Mouse (Mus musculus): Measurements from ENCODE around the gene Phactr4.
"Not testable (repeated sequence)": the region's sequence is repeated elsewhere in the genome, so short reads cannot be mapped to it uniquely, and the experiment has no call there.

Gene Phactr4

GRCm38 (mm10) chr4:132421923-132422782, at the start of gene Phactr4:
Gene Phactr4, minus strand, starts transcription at chr4:132422489.
- peak; percentile 95 to 96 for DNase-seq (ENCODE audit: low spot score in 2 of 2)

- no peak for DNase-seq (ENCODE audit: low spot score in 2 of 2)
Observed at GRCm38 (mm10) chr4:132469873-132470272, 47.6 kb upstream of the Phactr4 start.

GRCm38 (mm10) chr4:132464255-132464613, 41.9 kb upstream of the Phactr4 start:
- DNase-seq (ENCODE audit: low spot score in 2 of 2), result no peak

GRCm38 (mm10) chr4:132463430-132464254, 41.4 kb upstream of the Phactr4 start, which contains the start of gene Med18:
Gene Med18, minus strand, starts transcription at chr4:132463921.
- DNase-seq (ENCODE audit: low spot score in 2 of 2), result peak; percentile 96 to 97

- no peak for DNase-seq (ENCODE audit: low spot score in 2 of 2)
Observed at GRCm38 (mm10) chr4:132462836-132463235, 40.5 kb upstream of the Phactr4 start.

- no peak for DNase-seq (ENCODE audit: low spot score in 2 of 2)
Observed at GRCm38 (mm10) chr4:132460225-132460624, 37.9 kb upstream of the Phactr4 start.

GRCm38 (mm10) chr4:132455561-132455960, 33.3 kb upstream of the Phactr4 start:
- DNase-seq (ENCODE audit: low spot score in 2 of 2), result no peak

DNA sequence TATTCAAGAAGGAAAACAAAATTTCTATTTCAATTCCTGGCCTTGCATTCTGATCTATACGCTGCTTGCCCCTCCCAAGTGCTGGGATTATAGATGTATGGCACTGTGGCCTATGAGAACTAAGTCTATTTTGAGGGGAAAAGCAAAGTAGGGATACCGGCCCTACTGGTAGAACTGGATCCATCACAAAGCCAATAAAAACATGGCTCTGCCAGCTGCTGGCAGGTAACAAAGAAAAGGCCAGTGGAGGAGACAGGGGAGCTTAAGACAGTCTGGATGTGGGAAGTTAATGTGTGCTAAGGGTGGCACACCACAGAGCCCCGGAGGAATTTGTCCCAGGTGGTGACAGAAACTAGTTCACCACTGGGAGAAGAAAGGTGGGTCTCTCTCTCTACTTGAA, 32.9 kb upstream of the Phactr4 start:
- no peak for DNase-seq (ENCODE audit: low spot score in 2 of 2)

DNA sequence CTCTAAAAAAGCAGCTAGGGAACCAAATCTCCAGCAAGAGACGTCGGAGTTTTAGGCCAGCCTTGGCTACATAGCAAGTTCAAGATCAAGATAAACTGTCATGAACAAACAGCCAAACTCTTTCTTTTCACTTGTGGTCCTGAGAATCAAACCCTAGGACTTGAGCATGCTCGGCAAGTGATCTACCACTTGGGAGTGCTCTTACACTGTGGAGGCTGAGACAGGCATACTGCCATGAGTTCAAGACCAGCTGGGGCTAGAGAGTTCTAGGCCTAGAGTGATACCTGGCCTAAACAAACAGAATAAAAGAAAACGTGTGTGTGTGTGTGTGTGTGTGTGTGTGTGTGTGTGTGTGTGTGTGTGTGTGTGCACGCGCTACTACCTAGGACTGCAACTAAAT, 31.9 kb upstream of the Phactr4 start:
- DNase-seq (ENCODE audit: low spot score in 2 of 2), result no peak

DNA sequence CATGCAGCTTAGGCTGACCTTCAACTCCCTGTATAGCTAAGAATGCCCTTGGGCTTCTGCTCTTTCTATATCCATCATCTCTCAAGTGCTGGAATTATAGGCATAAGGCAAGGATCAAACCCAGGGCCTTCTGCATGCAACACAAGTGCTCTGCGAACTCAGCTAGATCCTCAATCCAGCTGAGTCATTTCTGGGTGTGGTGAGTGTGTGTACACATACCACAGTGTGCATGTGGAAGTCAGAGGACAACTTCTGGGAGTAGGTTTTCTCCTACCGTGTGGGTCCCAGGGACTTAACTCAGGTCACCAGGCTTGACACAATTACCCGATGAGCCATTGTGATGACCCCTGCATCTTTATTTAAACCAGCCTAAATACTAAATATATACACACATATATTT, 27.5 kb upstream of the Phactr4 start:
- DNase-seq (ENCODE audit: low spot score in 2 of 2), result no peak

- no peak for DNase-seq (ENCODE audit: low spot score in 2 of 2)
Observed at GRCm38 (mm10) chr4:132446105-132446504, 23.8 kb upstream of the Phactr4 start.

- no peak for DNase-seq (ENCODE audit: low spot score in 2 of 2)
Observed at GRCm38 (mm10) chr4:132444516-132444915, 22.2 kb upstream of the Phactr4 start.

DNA sequence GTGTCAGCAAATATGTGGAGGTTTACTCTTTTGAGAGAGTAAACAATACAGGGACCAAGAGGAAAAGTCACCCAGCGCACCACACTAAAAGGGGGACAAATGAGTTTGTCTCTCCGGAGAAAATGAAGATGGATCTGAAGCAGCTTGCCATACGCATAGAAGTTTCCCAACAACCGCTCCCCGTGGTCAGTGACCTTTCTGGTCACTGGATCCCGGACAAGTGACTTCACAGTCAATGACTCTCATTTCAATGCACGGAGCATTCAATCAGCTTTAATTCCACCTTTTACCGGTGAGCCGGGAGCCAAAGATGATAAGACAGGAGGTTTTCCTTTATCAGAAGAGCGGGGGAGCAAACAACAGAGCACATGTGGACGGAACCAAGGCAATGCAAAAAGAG, 15.6 kb upstream of the Phactr4 start:
- DNase-seq (ENCODE audit: low spot score in 2 of 2), result no peak

GRCm38 (mm10) chr4:132432717-132433372, 10.6 kb upstream of the Phactr4 start:
- DNase-seq (ENCODE audit: low spot score in 2 of 2), result no peak

GRCm38 (mm10) chr4:132428022-132428542, 5.8 kb upstream of the Phactr4 start:
- no peak for DNase-seq (ENCODE audit: low spot score in 2 of 2)

DNA sequence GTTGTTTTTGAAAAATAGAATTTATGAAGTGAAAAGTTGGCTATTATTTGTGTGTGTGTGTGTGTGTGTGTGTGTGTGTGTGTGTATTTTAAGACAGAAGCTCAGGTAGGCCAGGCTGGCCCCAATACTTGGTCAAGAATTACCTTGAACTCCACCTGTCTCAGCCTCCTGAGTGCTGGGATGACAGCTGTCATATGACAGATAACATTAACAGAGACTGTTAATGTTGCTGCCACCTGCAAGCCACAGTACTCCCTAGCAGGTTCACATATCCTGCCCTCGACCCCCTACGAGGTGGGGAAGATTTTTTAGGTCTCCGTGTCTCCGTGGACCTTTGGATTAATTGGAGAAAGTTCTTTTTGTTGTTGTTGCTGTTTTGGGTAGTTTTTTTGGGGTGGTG, 5.2 kb upstream of the Phactr4 start:
- DNase-seq (ENCODE audit: low spot score in 2 of 2), result no peak

DNA sequence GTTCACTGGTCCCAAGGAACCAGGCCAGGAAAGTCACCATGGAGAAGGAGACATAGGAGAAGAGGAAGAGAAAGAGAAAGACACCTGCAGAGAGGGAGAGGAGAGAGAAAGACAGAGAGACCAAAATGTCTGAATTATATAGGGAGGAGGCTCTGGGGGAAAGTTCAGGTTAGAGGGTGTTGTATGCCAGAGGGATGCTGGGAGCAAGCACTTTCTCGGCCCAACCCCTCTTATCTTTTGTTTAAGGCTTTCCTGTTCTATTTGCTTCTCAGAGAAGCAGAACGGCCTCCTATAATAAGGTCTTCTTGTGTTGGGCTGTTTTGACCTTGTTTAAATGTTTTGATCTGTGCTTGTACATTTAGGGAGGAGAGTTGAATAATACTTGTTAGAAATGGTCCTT, 3.7 kb upstream of the Phactr4 start:
- no peak for DNase-seq (ENCODE audit: low spot score in 2 of 2)

DNA sequence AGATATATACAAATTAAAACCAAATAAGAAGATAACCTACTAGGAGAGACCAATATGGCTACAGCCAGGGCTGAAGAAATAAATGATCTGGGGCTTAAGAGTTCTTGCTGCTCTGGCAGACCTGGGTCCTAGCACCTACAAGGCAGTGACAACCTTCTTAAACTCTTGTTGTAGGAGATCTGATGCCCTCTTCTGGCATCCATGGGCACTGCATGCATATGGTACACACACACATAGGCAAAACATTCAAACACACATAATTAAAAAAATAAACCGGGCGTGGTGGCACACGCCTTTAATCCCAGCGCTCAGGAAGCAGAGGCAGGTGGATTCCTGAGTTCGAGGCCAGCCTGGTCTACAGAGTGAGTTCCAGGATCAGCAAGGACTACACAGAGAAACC, 2.5 kb upstream of the Phactr4 start:
- DNase-seq (ENCODE audit: low spot score in 2 of 2), result no peak

DNA sequence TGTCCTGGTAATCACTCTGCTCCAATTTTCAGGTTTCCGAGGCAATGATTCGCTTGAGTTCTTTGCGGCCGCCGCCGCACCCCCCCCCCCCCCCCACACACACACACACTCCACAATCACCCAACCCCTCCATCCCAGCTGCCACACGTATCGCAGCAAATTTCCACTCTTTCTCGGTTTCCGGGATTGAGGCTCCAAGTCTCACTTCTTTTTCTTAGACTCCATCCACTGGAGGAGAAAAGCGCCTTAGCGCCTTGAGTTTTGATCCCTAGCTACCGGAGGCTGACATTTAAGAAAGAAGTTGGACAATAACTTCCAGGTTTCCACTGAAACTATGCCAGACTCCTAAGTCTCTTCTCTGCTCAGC, 750 bp downstream of the Phactr4 start:
- DNase-seq (ENCODE audit: low spot score in 2 of 2), result no peak

DNA sequence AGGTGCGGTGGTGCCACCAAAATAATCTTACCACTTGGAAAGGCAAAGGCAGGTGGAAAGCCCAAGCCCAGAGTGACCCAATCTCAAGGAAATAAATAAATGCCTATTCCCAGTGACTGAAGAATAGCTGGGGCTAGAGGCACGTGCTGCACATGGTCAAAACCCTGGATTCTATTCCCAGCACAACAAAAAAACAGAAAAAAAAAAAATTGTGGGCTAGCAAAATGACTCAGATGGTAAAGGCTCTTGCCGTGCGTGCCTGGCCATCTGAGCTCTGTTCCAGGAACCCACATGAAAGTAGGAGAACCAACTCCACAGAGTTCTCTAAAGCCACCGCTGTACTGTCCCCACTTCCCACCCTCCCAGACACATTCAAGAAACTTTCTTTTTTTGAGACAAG, 1.8 kb downstream of the Phactr4 start:
- DNase-seq (ENCODE audit: low spot score in 2 of 2), result no peak

GRCm38 (mm10) chr4:132415966-132416365, 6.3 kb downstream of the Phactr4 start:
- DNase-seq (ENCODE audit: low spot score in 2 of 2), result no peak

DNA sequence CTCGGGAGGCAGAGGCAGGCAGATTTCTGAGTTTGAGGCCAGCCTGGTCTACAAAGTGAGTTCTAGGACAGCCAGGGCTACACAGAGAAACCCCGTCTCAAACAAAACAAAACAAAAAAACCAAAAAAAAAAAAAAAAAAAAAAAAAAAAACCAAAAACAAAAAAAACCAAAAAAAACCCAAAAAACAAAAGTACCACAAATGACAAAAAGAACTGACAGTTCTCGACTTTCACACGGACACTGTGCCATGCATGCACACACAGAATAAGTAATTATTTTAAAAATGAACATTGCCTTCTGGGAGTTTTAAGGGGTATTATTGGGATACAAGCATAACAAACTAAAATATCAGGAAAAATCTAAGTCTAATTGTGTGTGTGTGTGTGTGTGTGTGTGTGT, 9.0 kb downstream of the Phactr4 start:
- not testable (repeated sequence) for DNase-seq (ENCODE audit: low spot score in 2 of 2)

All from right cerebral cortex, postnatal 10 days (tissue).